Mouse (Mus musculus) embryo, embryonic 11.5 days (tissue): ENCODE data around the gene D630036H23Rik.
"Not testable (repeated sequence)": the region's sequence is repeated elsewhere in the genome, so short reads cannot be mapped to it uniquely, and the experiment has no call there.

Experiments
- DNase-seq: peaks from one replicate; pipeline ENCODE4 v3.0.0-alpha.2; 2012; ENCODE audit warnings: low read depth, low spot score

The D630036H23Rik gene

GRCm38 (mm10) chr12:36381441-36382340, at the start of gene D630036H23Rik, which contains the start of gene Ispd:
Gene D630036H23Rik, minus strand, starts transcription at chr12:36382181.
Gene Ispd, plus strand, starts transcription at chr12:36381450.
- peak; percentile 63 for DNase-seq

GRCm38 (mm10) chr12:36426163-36427045, 44.4 kb upstream of the D630036H23Rik start:
- DNase-seq = no peak

GRCm38 (mm10) chr12:36425258-36425657, 43.3 kb upstream of the D630036H23Rik start:
- DNase-seq = no peak

GRCm38 (mm10) chr12:36423677-36424076, 41.7 kb upstream of the D630036H23Rik start:
- DNase-seq = no peak

- no peak for DNase-seq
Measured at GRCm38 (mm10) chr12:36395115-36395514, 13.1 kb upstream of the D630036H23Rik start.

- DNase-seq = no peak
Measured at GRCm38 (mm10) chr12:36386991-36387390, 5.0 kb upstream of the D630036H23Rik start.

- no peak for DNase-seq
Measured at GRCm38 (mm10) chr12:36385386-36385785, 3.4 kb upstream of the D630036H23Rik start.

GRCm38 (mm10) chr12:36380806-36381205, 1.2 kb downstream of the D630036H23Rik start:
- DNase-seq = no peak

- no peak for DNase-seq
Measured at GRCm38 (mm10) chr12:36380254-36380653, 1.7 kb downstream of the D630036H23Rik start.

- DNase-seq = not testable (repeated sequence)
Measured at GRCm38 (mm10) chr12:36376391-36376790, 5.6 kb downstream of the D630036H23Rik start.

- DNase-seq = no peak
Measured at GRCm38 (mm10) chr12:36373237-36373998, 8.6 kb downstream of the D630036H23Rik start.

- DNase-seq = no peak
Measured at GRCm38 (mm10) chr12:36364013-36364412, 18.0 kb downstream of the D630036H23Rik start.

- no peak for DNase-seq
Measured at GRCm38 (mm10) chr12:36360693-36361092, 21.3 kb downstream of the D630036H23Rik start.

- DNase-seq = no peak
Measured at GRCm38 (mm10) chr12:36360064-36360463, 21.9 kb downstream of the D630036H23Rik start.

GRCm38 (mm10) chr12:36344131-36344530, 37.9 kb downstream of the D630036H23Rik start:
- no peak for DNase-seq

GRCm38 (mm10) chr12:36333837-36334281, 48.1 kb downstream of the D630036H23Rik start:
- no peak for DNase-seq

GRCm38 (mm10) chr12:36332676-36333075, 49.3 kb downstream of the D630036H23Rik start:
- no peak for DNase-seq
